Mouse (Mus musculus): ENCODE measurements around the gene Ndufaf8. TPM values are rescaled to one million over a fixed set of nuclear protein-coding genes. Genes with fewer than 3 reads are reported as not detected.

The Ndufaf8 gene
- polyA plus RNA-seq, 1 experiment = 56.7 TPM

DNA sequence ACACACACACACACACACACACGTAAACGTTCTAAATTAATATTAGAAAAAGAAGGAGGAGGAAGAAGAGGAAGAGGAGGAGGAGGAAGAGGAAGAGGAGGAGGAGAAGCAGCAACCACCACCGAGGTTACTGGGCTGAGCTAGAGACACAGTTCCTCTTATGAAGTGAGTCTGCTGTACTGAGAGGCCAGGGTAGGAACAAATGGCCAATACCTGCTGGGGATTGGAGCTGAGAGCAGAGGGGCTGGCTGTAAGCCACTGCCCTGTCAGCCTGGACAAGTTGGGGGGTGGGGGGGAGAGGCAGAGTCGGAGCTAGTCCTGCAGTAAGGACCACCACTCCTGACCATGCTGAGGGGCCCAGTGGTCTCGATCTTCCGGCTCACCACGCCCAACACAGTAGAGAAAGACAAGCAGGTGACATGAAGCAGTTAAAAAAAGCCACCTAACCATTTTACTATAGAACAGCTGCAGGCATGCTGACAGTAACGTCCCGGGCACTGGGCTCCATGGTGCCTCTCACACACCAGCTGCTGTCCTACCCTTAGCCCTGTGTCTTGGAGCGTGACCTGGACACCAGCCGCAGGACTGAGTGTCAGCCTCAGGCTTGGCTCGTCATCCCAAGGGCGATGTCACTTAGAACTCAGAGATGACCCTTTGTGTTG lies 34.6 kb upstream of the Ndufaf8 start:
- peaks cover 24% of the 10 kb centered on the region for H3K27me3 ChIP-seq (ENCODE audit: control insufficient read depth, insufficient read depth, insufficient read length)
- no peak overlapping the region for H3K4me2 ChIP-seq (ENCODE audit: low read depth)
- H3K79me2 ChIP-seq (ENCODE audit: control insufficient read depth, insufficient read depth) = no peaks in the 10 kb centered on the region
- TF ChIP-seq TCF3 (IDR thresholded peaks at IDR 0.05; ENCODE audit: insufficient read length, low read depth) = peak; percentile 53
- TF ChIP-seq POLR2AphosphoS2 (IDR thresholded peaks at IDR 0.05; ENCODE audit: insufficient read length, low read depth) = no peak
- no peak for TF ChIP-seq SRF (IDR thresholded peaks at IDR 0.05; ENCODE audit: control insufficient read depth, insufficient read length, low read depth)
- TF ChIP-seq MYOG (IDR thresholded peaks at IDR 0.05; ENCODE audit: control insufficient read depth in 1 of 3, insufficient read depth in 1 of 3, insufficient read length in 2 of 3, low read depth in 2 of 3) = peak; percentile 34 to 89 (median 75)
- peak; percentile 0 to 89 (median 40) for TF ChIP-seq MYOD1 (IDR thresholded peaks at IDR 0.05; ENCODE audit: control insufficient read depth in 1 of 3, insufficient read length in 2 of 3, low read depth in 2 of 3)
- no peak for TF ChIP-seq REST (IDR thresholded peaks at IDR 0.05; ENCODE audit: insufficient read depth, insufficient read length)
- TF ChIP-seq TCF12 (IDR thresholded peaks at IDR 0.05; ENCODE audit: insufficient read depth, poor library complexity, severe bottlenecking) = peak; percentile 6
- TF ChIP-seq MAX (IDR thresholded peaks at IDR 0.05; ENCODE audit: low read depth) = no peak
- no peak for TF ChIP-seq CEBPB (IDR thresholded peaks at IDR 0.05; ENCODE audit: insufficient read depth, poor library complexity, severe bottlenecking)
- TF ChIP-seq E2F4 (IDR thresholded peaks at IDR 0.05; ENCODE audit: insufficient read depth) = no peak
- no peak for TF ChIP-seq POLR2A (IDR thresholded peaks at IDR 0.05; ENCODE audit: insufficient read length, low read depth)
- TF ChIP-seq USF1 (IDR thresholded peaks at IDR 0.05; ENCODE audit: low read depth) = no peak
- no peak overlapping the region for H3ac ChIP-seq (ENCODE audit: control insufficient read depth, insufficient read length)
- no peaks in the 10 kb centered on the region for H3K36me3 ChIP-seq (ENCODE audit: control insufficient read depth, insufficient read depth)
- no peak overlapping the region for H3K4me3 ChIP-seq

DNA sequence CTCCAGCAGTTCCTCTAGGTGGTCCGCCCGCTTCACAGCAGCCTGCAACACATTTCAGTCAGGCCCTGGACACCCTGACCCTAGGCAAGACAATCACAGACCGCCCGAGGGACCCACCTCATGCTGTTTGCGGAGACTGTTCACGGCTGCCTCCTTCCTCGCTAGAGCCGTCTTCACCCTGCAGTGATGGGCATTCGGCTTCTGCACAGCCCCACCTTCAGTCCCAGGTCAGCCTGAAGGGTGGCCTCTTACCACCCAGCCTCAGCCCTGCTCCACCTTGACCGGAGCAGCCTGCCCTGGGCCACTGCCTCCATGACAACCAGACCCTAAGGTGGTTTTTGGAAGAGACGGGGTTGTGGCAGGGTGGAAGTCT lies 34.1 kb upstream of the Ndufaf8 start:
- Histone ChIP-seq H3K27me3 (ENCODE audit: control insufficient read depth, insufficient read depth, insufficient read length) (peaks cover 19% of the 10 kb centered on the region), H3ac (ENCODE audit: control insufficient read depth, insufficient read length) (no peak overlapping the region), H3K79me2 (ENCODE audit: control insufficient read depth, insufficient read depth) (no peaks in the 10 kb centered on the region), H3K36me3 (ENCODE audit: control insufficient read depth, insufficient read depth) (no peaks in the 10 kb centered on the region), H3K4me2 (ENCODE audit: low read depth) (no peak overlapping the region), H3K4me3 (no peak overlapping the region)
- TF ChIP-seq TCF3 (IDR thresholded peaks at IDR 0.05; ENCODE audit: insufficient read length, low read depth) (no peak), SRF (IDR thresholded peaks at IDR 0.05; ENCODE audit: control insufficient read depth, insufficient read length, low read depth) (no peak), E2F4 (IDR thresholded peaks at IDR 0.05; ENCODE audit: insufficient read depth) (no peak), TCF12 (IDR thresholded peaks at IDR 0.05; ENCODE audit: insufficient read depth, poor library complexity, severe bottlenecking) (no peak), USF1 (IDR thresholded peaks at IDR 0.05; ENCODE audit: low read depth) (no peak), CEBPB (IDR thresholded peaks at IDR 0.05; ENCODE audit: insufficient read depth, poor library complexity, severe bottlenecking) (no peak), REST (IDR thresholded peaks at IDR 0.05; ENCODE audit: insufficient read depth, insufficient read length) (no peak), MYOG (IDR thresholded peaks at IDR 0.05; ENCODE audit: control insufficient read depth in 1 of 3, insufficient read depth in 1 of 3, insufficient read length in 2 of 3, low read depth in 2 of 3) (no peak), MAX (IDR thresholded peaks at IDR 0.05; ENCODE audit: low read depth) (no peak), POLR2AphosphoS2 (IDR thresholded peaks at IDR 0.05; ENCODE audit: insufficient read length, low read depth) (no peak), POLR2A (IDR thresholded peaks at IDR 0.05; ENCODE audit: insufficient read length, low read depth) (no peak), MYOD1 (IDR thresholded peaks at IDR 0.05; ENCODE audit: control insufficient read depth in 1 of 3, insufficient read length in 2 of 3, low read depth in 2 of 3) (no peak)

DNA sequence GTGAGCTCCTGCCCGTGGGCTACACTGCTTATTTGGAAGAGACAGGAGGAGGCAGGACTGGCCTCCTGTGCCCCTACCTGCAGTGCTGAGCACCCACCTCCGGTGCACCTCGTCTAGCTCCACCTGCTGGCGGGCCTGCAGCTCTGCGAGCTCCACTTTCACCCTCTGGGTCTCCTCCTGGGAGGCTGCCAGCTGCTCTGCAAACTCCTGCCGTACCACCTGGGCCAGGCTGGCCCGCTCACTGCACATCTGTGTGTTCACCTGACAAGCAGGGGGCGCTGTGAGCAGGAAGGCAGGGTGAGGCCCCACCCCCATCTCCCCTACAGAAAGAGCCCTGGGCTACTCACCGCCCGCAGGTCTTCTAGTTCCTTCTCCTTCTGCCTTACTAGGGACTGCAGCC lies 33.4 kb upstream of the Ndufaf8 start:
- no peak overlapping the region for H3K4me2 ChIP-seq (ENCODE audit: low read depth)
- H3K79me2 ChIP-seq (ENCODE audit: control insufficient read depth, insufficient read depth) = no peaks in the 10 kb centered on the region
- H3K36me3 ChIP-seq (ENCODE audit: control insufficient read depth, insufficient read depth) = no peaks in the 10 kb centered on the region
- peaks cover 13% of the 10 kb centered on the region for H3K27me3 ChIP-seq (ENCODE audit: control insufficient read depth, insufficient read depth, insufficient read length)
- TF ChIP-seq MYOG (IDR thresholded peaks at IDR 0.05; ENCODE audit: control insufficient read depth in 1 of 3, insufficient read depth in 1 of 3, insufficient read length in 2 of 3, low read depth in 2 of 3) = no peak
- TF ChIP-seq REST (IDR thresholded peaks at IDR 0.05; ENCODE audit: insufficient read depth, insufficient read length) = no peak
- no peak for TF ChIP-seq MAX (IDR thresholded peaks at IDR 0.05; ENCODE audit: low read depth)
- TF ChIP-seq SRF (IDR thresholded peaks at IDR 0.05; ENCODE audit: control insufficient read depth, insufficient read length, low read depth) = no peak
- no peak for TF ChIP-seq TCF3 (IDR thresholded peaks at IDR 0.05; ENCODE audit: insufficient read length, low read depth)
- no peak for TF ChIP-seq MYOD1 (IDR thresholded peaks at IDR 0.05; ENCODE audit: control insufficient read depth in 1 of 3, insufficient read length in 2 of 3, low read depth in 2 of 3)
- no peak for TF ChIP-seq POLR2AphosphoS2 (IDR thresholded peaks at IDR 0.05; ENCODE audit: insufficient read length, low read depth)
- no peak for TF ChIP-seq USF1 (IDR thresholded peaks at IDR 0.05; ENCODE audit: low read depth)
- TF ChIP-seq POLR2A (IDR thresholded peaks at IDR 0.05; ENCODE audit: insufficient read length, low read depth) = no peak
- TF ChIP-seq E2F4 (IDR thresholded peaks at IDR 0.05; ENCODE audit: insufficient read depth) = no peak
- no peak overlapping the region for H3K4me3 ChIP-seq
- no peak overlapping the region for H3ac ChIP-seq (ENCODE audit: control insufficient read depth, insufficient read length)

DNA sequence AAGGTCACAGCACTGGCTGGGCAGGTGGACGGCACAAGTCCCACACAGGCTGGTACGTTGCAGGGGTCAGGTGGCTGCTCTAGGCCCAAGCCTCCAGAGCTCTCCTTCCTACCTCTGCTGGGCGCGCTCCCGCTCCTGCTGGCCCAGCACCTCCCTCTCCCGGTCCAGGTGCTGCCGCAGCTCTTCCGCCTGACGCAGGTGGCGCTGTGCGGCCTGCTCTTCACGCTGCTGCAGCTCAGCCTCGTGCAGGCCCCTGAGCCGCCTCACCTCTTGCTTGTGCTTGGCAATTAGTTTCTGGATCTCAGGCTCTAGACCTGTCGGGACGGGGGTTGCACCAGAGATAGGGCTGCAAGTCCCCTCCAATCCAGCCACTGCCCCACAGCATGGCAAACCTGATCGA lies 30.9 kb upstream of the Ndufaf8 start:
- Histone ChIP-seq H3K4me2 (ENCODE audit: low read depth) (no peak overlapping the region), H3ac (ENCODE audit: control insufficient read depth, insufficient read length) (no peak overlapping the region), H3K79me2 (ENCODE audit: control insufficient read depth, insufficient read depth) (no peaks in the 10 kb centered on the region), H3K27me3 (ENCODE audit: control insufficient read depth, insufficient read depth, insufficient read length) (no peaks in the 10 kb centered on the region), H3K36me3 (ENCODE audit: control insufficient read depth, insufficient read depth) (no peaks in the 10 kb centered on the region), H3K4me3 (no peak overlapping the region)
- TF ChIP-seq POLR2AphosphoS2 (IDR thresholded peaks at IDR 0.05; ENCODE audit: insufficient read length, low read depth) (no peak), MYOG (IDR thresholded peaks at IDR 0.05; ENCODE audit: control insufficient read depth in 1 of 3, insufficient read depth in 1 of 3, insufficient read length in 2 of 3, low read depth in 2 of 3) (no peak), CEBPB (IDR thresholded peaks at IDR 0.05; ENCODE audit: insufficient read depth, poor library complexity, severe bottlenecking) (no peak), POLR2A (IDR thresholded peaks at IDR 0.05; ENCODE audit: insufficient read length, low read depth) (no peak), TCF3 (IDR thresholded peaks at IDR 0.05; ENCODE audit: insufficient read length, low read depth) (no peak), MYOD1 (IDR thresholded peaks at IDR 0.05; ENCODE audit: control insufficient read depth in 1 of 3, insufficient read length in 2 of 3, low read depth in 2 of 3) (no peak), SRF (IDR thresholded peaks at IDR 0.05; ENCODE audit: control insufficient read depth, insufficient read length, low read depth) (no peak), USF1 (IDR thresholded peaks at IDR 0.05; ENCODE audit: low read depth) (no peak), MAX (IDR thresholded peaks at IDR 0.05; ENCODE audit: low read depth) (no peak), E2F4 (IDR thresholded peaks at IDR 0.05; ENCODE audit: insufficient read depth) (no peak), TCF12 (IDR thresholded peaks at IDR 0.05; ENCODE audit: insufficient read depth, poor library complexity, severe bottlenecking) (no peak), REST (IDR thresholded peaks at IDR 0.05; ENCODE audit: insufficient read depth, insufficient read length) (no peak)
